Mouse (Mus musculus) CH12.LX (cell line): ENCODE measurements around the gene Plxdc1. TPM values are rescaled to one million over a fixed set of nuclear protein-coding genes. Genes with fewer than 3 reads are reported as not detected.

Experiments used
- DNase-seq: peaks from one replicate; pipeline ENCODE4 v3.0.0-alpha.2; 2013; ENCODE audit errors: extremely low read depth
- H3K27ac ChIP-seq: 2 replicates; pipeline ENCODE4 v1.5.1; 2012; ENCODE audit warnings: low read depth, mild to moderate bottlenecking, control low read depth, moderate library complexity; ENCODE audit not compliant: insufficient read depth
- H3K27me3 ChIP-seq: replicated peaks from 2 replicates; pipeline ENCODE3; 2012; ENCODE audit warnings: inconsistent platforms
- H3K36me3 ChIP-seq, 2 experiments: replicated peaks in 1 of 2; 2 replicates each; pipeline versions ENCODE3 to v1.6.1; 2012; ENCODE audit warnings: inconsistent platforms in 1 of 2, low read length in 1 of 2, mild to moderate bottlenecking in 1 of 2, mixed read lengths in 1 of 2, moderate library complexity in 1 of 2; ENCODE audit not compliant: control insufficient read depth in 1 of 2, insufficient read depth in 1 of 2
- H3K4me1 ChIP-seq, 2 experiments: 2 replicates each; pipeline ENCODE4 v1.6.1; 2012; ENCODE audit warnings: inconsistent platforms in 1 of 2, moderate library complexity in 1 of 2; ENCODE audit not compliant: insufficient read depth in 2 of 2, control insufficient read depth in 1 of 2
- H3K4me2 ChIP-seq: 2 replicates; pipeline ENCODE4 v1.6.1; 2012; ENCODE audit warnings: low read depth, mild to moderate bottlenecking, control low read depth; ENCODE audit not compliant: poor library complexity, insufficient read depth, severe bottlenecking
- H3K4me3 ChIP-seq, 3 experiments: fragments of 150-350 bp in 1 of 3; sonication (generic) in 1 of 3; replicated peaks in 1 of 3; 2 replicates each; pipeline versions ENCODE3 to v1.5.1; 2011 to 2012; ENCODE audit warnings: low read depth in 2 of 3, low read length in 2 of 3, mild to moderate bottlenecking in 2 of 3, moderate library complexity in 2 of 3, control low read depth in 1 of 3, improper control_type of control experiment in 1 of 3, inconsistent platforms in 1 of 3, mixed read lengths in 1 of 3; ENCODE audit not compliant: poor library complexity in 1 of 3
- H3K79me2 ChIP-seq: replicated peaks from 2 replicates; pipeline ENCODE4 v1.6.1; 2012; ENCODE audit warnings: mild to moderate bottlenecking, moderate library complexity; ENCODE audit not compliant: control insufficient read depth, poor library complexity, insufficient read depth, severe bottlenecking; ENCODE audit errors: extremely low read depth
- H3K9ac ChIP-seq: 2 replicates; pipeline ENCODE4 v1.6.1; 2012; ENCODE audit warnings: low read depth, mild to moderate bottlenecking, control low read depth, moderate library complexity; ENCODE audit not compliant: insufficient read depth
- H3K9me3 ChIP-seq: replicated peaks from 2 replicates; pipeline ENCODE3; 2012; ENCODE audit warnings: low read length, inconsistent platforms, mixed read lengths
- BHLHE40 ChIP-seq: IDR thresholded peaks from 2 replicates; pipeline ENCODE4 v1.6.1; 2011; ENCODE audit warnings: mild to moderate bottlenecking, low read depth, low read length, improper control_type of control experiment
- CHD1 ChIP-seq: IDR thresholded peaks from 2 replicates; pipeline ENCODE4 v1.6.1; 2012; ENCODE audit warnings: low read depth, low read length, improper control_type of control experiment, inconsistent platforms
- CHD2 ChIP-seq: IDR thresholded peaks from 2 replicates; pipeline ENCODE4 v1.6.1; 2011; ENCODE audit warnings: low read length, improper control_type of control experiment
- CTCF ChIP-seq, 2 experiments: IDR thresholded peaks in 1 of 2; conservative IDR thresholded peaks in 1 of 2; 2 replicates each; pipeline ENCODE4 v1.5.1; 2011 to 2012; ENCODE audit warnings: low read depth in 2 of 2, low read length in 2 of 2, improper control_type of control experiment in 1 of 2, inconsistent platforms in 1 of 2, mild to moderate bottlenecking in 1 of 2, moderate library complexity in 1 of 2
- ELF1 ChIP-seq: IDR thresholded peaks from 2 replicates; pipeline ENCODE4 v1.6.1; 2014; ENCODE audit warnings: low read depth, mild to moderate bottlenecking, inconsistent platforms, low read length, improper control_type of control experiment
- EP300 ChIP-seq: IDR thresholded peaks from 2 replicates; pipeline ENCODE4 v1.6.1; 2011; ENCODE audit warnings: low read length, improper control_type of control experiment
- ETS1 ChIP-seq: conservative IDR thresholded peaks from 2 replicates; pipeline ENCODE4 v1.6.1; 2012; ENCODE audit warnings: low read depth, mild to moderate bottlenecking, inconsistent platforms, low read length, improper control_type of control experiment, moderate library complexity
- GABPA ChIP-seq: IDR thresholded peaks from 2 replicates; pipeline ENCODE4 v1.6.1; 2012; ENCODE audit warnings: low read depth, low read length, improper control_type of control experiment, inconsistent platforms; ENCODE audit not compliant: insufficient replicate concordance
- IRF4 ChIP-seq: IDR thresholded peaks from 2 replicates; pipeline ENCODE4 v1.6.1; 2014; ENCODE audit warnings: low read depth, mild to moderate bottlenecking, inconsistent platforms, low read length, improper control_type of control experiment
- JUN ChIP-seq: IDR thresholded peaks from 2 replicates; pipeline ENCODE4 v1.6.1; 2011; ENCODE audit warnings: low read depth, mild to moderate bottlenecking, low read length, improper control_type of control experiment, moderate library complexity; ENCODE audit not compliant: insufficient read depth
- JUND ChIP-seq: conservative IDR thresholded peaks from 2 replicates; pipeline ENCODE4 v1.6.1; 2011; ENCODE audit warnings: low read depth, low read length, improper control_type of control experiment
- KAT2A ChIP-seq: IDR thresholded peaks from 2 replicates; pipeline ENCODE4 v1.6.1; 2012; ENCODE audit warnings: low read length, improper control_type of control experiment, inconsistent platforms; ENCODE audit not compliant: insufficient replicate concordance
- MAFK ChIP-seq: IDR thresholded peaks from 2 replicates; pipeline ENCODE4 v1.6.1; 2011; ENCODE audit warnings: low read length, improper control_type of control experiment; ENCODE audit not compliant: insufficient replicate concordance
- MAX ChIP-seq: IDR thresholded peaks from 2 replicates; pipeline ENCODE4 v1.6.1; 2011; ENCODE audit warnings: low read length, improper control_type of control experiment
- MAZ ChIP-seq: IDR thresholded peaks from 2 replicates; pipeline ENCODE4 v1.6.1; 2012; ENCODE audit warnings: low read depth, mild to moderate bottlenecking, inconsistent platforms, low read length, improper control_type of control experiment, moderate library complexity
- MEF2A ChIP-seq: IDR thresholded peaks from 2 replicates; pipeline ENCODE4 v1.6.1; 2014; ENCODE audit warnings: low read depth, mild to moderate bottlenecking, inconsistent platforms, low read length, improper control_type of control experiment, borderline replicate concordance
- MXI1 ChIP-seq: IDR thresholded peaks from 2 replicates; pipeline ENCODE4 v1.6.1; 2011; ENCODE audit warnings: mild to moderate bottlenecking, low read depth, low read length, improper control_type of control experiment
- MYC ChIP-seq: IDR thresholded peaks from 2 replicates; pipeline ENCODE4 v1.6.1; 2011; ENCODE audit warnings: low read depth, mild to moderate bottlenecking, improper control_type of control experiment, low read length
- NRF1 ChIP-seq: IDR thresholded peaks from 2 replicates; pipeline ENCODE4 v1.6.1; 2014; ENCODE audit warnings: low read depth, mild to moderate bottlenecking, inconsistent platforms, low read length, improper control_type of control experiment, moderate library complexity
- PAX5 ChIP-seq: IDR thresholded peaks from 2 replicates; pipeline ENCODE4 v1.6.1; 2012; ENCODE audit warnings: low read length, inconsistent platforms, mixed read lengths
- POLR2AphosphoS2 ChIP-seq: IDR thresholded peaks from 2 replicates; pipeline ENCODE4 v1.6.1; 2011; ENCODE audit warnings: low read depth, low read length, improper control_type of control experiment
- RAD21 ChIP-seq: IDR thresholded peaks from 2 replicates; pipeline ENCODE4 v1.6.1; 2011; ENCODE audit warnings: low read depth, mild to moderate bottlenecking, low read length, improper control_type of control experiment, moderate library complexity
- RCOR1 ChIP-seq: conservative IDR thresholded peaks from 2 replicates; pipeline ENCODE4 v1.6.1; 2012; ENCODE audit warnings: low read depth, mild to moderate bottlenecking, inconsistent platforms, low read length, improper control_type of control experiment
- SMC3 ChIP-seq: IDR thresholded peaks from 2 replicates; pipeline ENCODE4 v1.6.1; 2011; ENCODE audit warnings: low read depth, low read length, improper control_type of control experiment
- TCF12 ChIP-seq: IDR thresholded peaks from 2 replicates; pipeline ENCODE4 v1.6.1; 2014; ENCODE audit warnings: low read depth, mild to moderate bottlenecking, inconsistent platforms, low read length, improper control_type of control experiment
- UBTF ChIP-seq: IDR thresholded peaks from 2 replicates; pipeline ENCODE4 v1.6.1; 2012; ENCODE audit warnings: low read depth, mild to moderate bottlenecking, inconsistent platforms, low read length, improper control_type of control experiment, moderate library complexity
- USF1 ChIP-seq: IDR thresholded peaks from 2 replicates; pipeline ENCODE4 v1.6.1; 2014; ENCODE audit warnings: low read depth, mild to moderate bottlenecking, inconsistent platforms, low read length, improper control_type of control experiment
- USF2 ChIP-seq: conservative IDR thresholded peaks from 2 replicates; pipeline ENCODE4 v1.6.1; 2011; ENCODE audit warnings: low read depth, low read length, improper control_type of control experiment
- ZC3H11A ChIP-seq: IDR thresholded peaks from 2 replicates; pipeline ENCODE4 v1.6.1; 2012; ENCODE audit warnings: low read depth, mild to moderate bottlenecking, inconsistent platforms, low read length, improper control_type of control experiment
- ZNF384 ChIP-seq: IDR thresholded peaks from 2 replicates; pipeline ENCODE4 v1.6.1; 2012; ENCODE audit warnings: low read depth, low read length, improper control_type of control experiment, inconsistent platforms
- dilution Hi-C: fragments of 300-500 bp; cut with MboI; formaldehyde crosslinking; loops from 2 replicates; pipeline ENCODE4 v1.14.3; 2020; ENCODE audit warnings: low sequenced_read_pairs; ENCODE audit not compliant: extremely low pct_unique_long_range_greater_than_20kb, extremely low pct_ligation_motif_present
- in situ Hi-C: fragments of 300-500 bp; cut with MboI; formaldehyde crosslinking; loops from 3 replicates; pipeline ENCODE4 v1.14.3; 2019; ENCODE audit warnings: low sequenced_read_pairs, low pct_ligation_motif_present, low pct_unique_long_range_greater_than_20kb, mixed read lengths
- polyA plus RNA-seq: library from polyadenylated mRNA; unstranded; fragments of >175 nt; gene quantifications from 2 replicates; pipeline ENCODE4 v1.2.1, GENCODE M21; 2012; ENCODE audit warnings: low read depth; ENCODE audit not compliant: insufficient read length
- total RNA-seq, 2 experiments: library from RNA; depleted of rRNA; stranded (reverse); fragments of 300-350 nt in 1 of 2; fragments of >200 nt in 1 of 2; gene quantifications; 2 replicates each; pipeline ENCODE4 v1.2.3; 2012 to 2014

Plxdc1 gene
- total and polyA plus RNA-seq, 3 experiments, result 0.04 TPM; not detected in 2

DNA sequence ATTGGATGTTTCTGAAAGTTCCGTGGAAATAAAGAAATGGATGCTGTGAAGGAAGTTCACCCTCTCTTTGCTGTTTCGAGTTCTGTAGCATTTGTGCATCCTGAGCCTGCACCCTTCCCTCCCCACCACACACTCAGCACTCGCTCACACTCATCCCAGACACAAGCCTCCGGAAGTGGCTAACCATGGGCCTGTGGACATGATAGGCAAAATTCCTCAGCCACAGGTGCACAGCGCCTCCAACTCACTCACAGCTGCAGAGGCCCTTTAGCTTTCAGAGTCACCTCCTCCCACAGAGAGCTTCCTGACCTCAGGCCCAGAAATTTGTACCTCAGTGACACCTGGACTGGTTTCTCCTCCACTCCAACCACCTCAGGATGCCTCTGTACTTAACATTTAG lies 8.4 kb downstream of the Plxdc1 start:
- dilution Hi-C loops, result no loop called here
- peaks cover 12 to 31% of the 10 kb centered on the region in 2 experiments for H3K4me1 ChIP-seq
- H3K4me2 ChIP-seq, result no peak overlapping the region

DNA sequence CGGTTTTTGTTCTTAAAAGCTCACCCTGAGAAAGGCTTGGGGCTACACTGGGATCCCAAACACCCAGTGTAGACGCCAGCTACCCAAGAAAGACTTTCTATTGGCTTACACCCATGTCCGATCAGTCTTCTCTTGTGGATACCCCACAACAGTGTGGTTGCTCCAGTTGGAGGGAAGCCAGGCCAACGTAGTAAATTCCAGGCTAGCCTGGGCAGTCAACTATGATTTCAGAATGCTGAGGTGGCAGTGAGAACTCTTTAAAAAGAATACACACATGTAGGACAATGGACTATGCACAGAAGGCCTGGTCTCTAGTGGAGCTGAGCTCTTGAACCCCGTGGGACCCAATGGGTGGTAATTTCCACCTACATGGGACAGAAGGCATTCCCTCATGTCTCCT lies 11.5 kb downstream of the Plxdc1 start:
- TF ChIP-seq ZNF384 (no peak), NRF1 (no peak), USF1 (no peak), USF2 (no peak), BHLHE40 (no peak), PAX5 (no peak), KAT2A (no peak), MAZ (no peak), MXI1 (no peak), IRF4 (no peak), CHD1 (no peak), ZC3H11A (no peak), JUN (no peak), UBTF (no peak), JUND (no peak), GABPA (no peak), MAX (no peak)
- H3K4me2 ChIP-seq, result no peak overlapping the region
- no peak overlapping the region for H3K4me3 ChIP-seq
- no peak for DNase-seq
- dilution Hi-C loops (no loop called here), in situ Hi-C loops (loop anchor here (5.0 kb wide), 1 partner anchor 37 kb away; no protein-coding TSS in a partner anchor)
- no peaks in the 10 kb centered on the region for H3K36me3 ChIP-seq
- no peak overlapping the region for H3K27ac ChIP-seq
- no peak overlapping the region for H3K9ac ChIP-seq
- peaks cover 12 to 30% of the 10 kb centered on the region in 2 experiments for H3K4me1 ChIP-seq
- H3K9me3 ChIP-seq, result peaks cover 3% of the 10 kb centered on the region
- H3K79me2 ChIP-seq, result no peaks in the 10 kb centered on the region
- peaks cover 9% of the 10 kb centered on the region for H3K27me3 ChIP-seq

More for the DNA sequence above, 8.4 kb downstream of the Plxdc1 start:
- H3K9ac ChIP-seq, result no peak overlapping the region
- H3K27me3 ChIP-seq, result peaks cover 3% of the 10 kb centered on the region
- in situ Hi-C loops, result no loop called here
- DNase-seq, result peak; percentile 81
- no peaks in the 10 kb centered on the region for H3K9me3 ChIP-seq
- TF ChIP-seq EP300 (peak; percentile 81), CTCF (conservative IDR thresholded peaks at IDR 0.05 in 1 of 2, IDR thresholded peaks at IDR 0.05 in 1 of 2; ENCODE audit: low read depth in 2 of 2, low read length in 2 of 2) (no peak; a peak in 1 of 4 replicates), MAZ (peak; percentile 37; the same call in 1 of the 2 replicates), JUND (no peak), RAD21 (no peak; the same call in none of the 2 replicates), SMC3 (no peak), ETS1 (peak; percentile 72), MYC (no peak), ELF1 (peak; percentile 37; the same call in 1 of the 2 replicates), CHD2 (peak; percentile 44; the same call in 1 of the 2 replicates), MXI1 (no peak), BHLHE40 (peak; percentile 81), USF1 (no peak), NRF1 (no peak), POLR2AphosphoS2 (no peak), IRF4 (peak; percentile 75), RCOR1 (0 out of 2 replicates have a peak, but pooled peaks have one; percentile 57), MAFK (peak; percentile 47; the same call in 1 of the 2 replicates), MEF2A (peak; percentile 69; the same call in 1 of the 2 replicates), MAX (no peak; the same call in 1 of the 2 replicates), PAX5 (no peak), TCF12 (peak; percentile 96)
- no peaks in the 10 kb centered on the region for H3K36me3 ChIP-seq
- no peak overlapping the region for H3K4me3 ChIP-seq
- no peaks in the 10 kb centered on the region for H3K79me2 ChIP-seq
- H3K27ac ChIP-seq, result no peak overlapping the region
